Mouse (Mus musculus) c-Kit-positive CD71-positive TER-119-negative erythroid progenitor cells, embryonic 14.5 days (primary cell): ENCODE measurements around the gene Gm37240.
A peak's percentile ranks its signal among the peaks of the same experiment; 100 is the strongest.
"Not testable (repeated sequence)": the region's sequence is repeated elsewhere in the genome, so short reads cannot be mapped to it uniquely, and the experiment has no call there.

Source experiments
- DNase-seq: peaks from one replicate; pipeline ENCODE4 v3.0.0-alpha.2; 2013; ENCODE audit warnings: low read depth

The Gm37240 gene

DNA sequence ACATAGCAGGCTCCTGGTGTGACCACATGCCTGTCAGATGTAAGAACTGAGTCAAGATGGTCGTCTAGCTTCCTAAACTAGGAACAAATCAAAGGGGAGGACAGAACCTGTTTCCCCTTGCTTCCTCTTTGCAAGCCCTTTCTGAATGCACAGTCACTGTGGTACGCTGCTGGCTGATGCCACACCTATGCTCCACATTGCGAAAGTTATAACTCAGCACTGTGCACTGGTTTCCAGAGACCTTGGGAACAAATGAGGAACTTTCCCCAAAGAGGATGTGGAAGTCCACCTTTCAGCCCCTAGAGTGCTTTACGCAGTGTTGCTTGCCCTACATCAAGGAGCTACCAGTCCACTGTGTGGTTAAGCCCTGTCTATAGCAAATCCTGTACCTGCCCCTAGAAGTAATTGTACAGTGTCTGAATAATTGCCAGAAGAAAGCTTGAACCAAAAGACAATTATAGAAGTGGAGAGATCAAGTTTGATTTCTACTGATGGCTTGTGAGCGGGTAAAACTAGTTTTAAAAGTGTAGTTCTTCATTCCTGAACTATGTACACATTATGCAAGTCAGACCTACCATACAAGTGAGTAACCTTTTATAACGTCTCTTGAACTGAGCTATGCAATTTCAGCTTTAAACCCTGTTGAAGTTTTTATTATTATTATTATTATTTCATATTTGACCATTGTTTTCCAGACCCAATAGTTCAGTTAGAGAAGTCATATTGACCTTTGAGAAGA is 1289.2 kb downstream of the Gm37240 start:
- DNase-seq: no peak

DNA sequence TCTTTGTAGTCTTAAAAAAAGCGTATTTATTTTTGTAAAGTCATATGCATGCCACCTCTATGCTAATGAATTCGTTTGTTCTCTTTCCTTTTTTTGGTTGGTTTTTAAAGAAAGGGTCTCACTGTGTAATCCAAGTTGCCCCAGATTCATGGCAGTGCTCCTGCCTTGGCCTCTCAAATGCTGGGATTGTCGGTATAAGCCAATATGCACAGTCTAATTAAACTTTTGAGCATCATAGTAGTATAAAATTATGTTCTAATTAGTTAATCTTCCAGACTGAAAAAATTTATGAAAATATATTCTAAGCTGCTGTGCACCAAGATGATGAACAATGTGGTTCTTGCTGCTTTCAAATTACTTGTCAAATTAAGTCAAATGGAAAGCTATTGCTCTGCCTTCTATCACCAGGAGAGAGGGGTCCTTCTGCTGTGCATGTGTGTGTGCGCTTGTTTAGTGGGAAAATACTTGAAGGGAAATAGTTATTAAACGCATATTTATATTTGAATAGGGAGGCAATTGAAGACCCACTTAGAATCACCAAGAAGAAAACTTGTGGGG is 1291.6 kb downstream of the Gm37240 start:
- no peak for DNase-seq

DNA sequence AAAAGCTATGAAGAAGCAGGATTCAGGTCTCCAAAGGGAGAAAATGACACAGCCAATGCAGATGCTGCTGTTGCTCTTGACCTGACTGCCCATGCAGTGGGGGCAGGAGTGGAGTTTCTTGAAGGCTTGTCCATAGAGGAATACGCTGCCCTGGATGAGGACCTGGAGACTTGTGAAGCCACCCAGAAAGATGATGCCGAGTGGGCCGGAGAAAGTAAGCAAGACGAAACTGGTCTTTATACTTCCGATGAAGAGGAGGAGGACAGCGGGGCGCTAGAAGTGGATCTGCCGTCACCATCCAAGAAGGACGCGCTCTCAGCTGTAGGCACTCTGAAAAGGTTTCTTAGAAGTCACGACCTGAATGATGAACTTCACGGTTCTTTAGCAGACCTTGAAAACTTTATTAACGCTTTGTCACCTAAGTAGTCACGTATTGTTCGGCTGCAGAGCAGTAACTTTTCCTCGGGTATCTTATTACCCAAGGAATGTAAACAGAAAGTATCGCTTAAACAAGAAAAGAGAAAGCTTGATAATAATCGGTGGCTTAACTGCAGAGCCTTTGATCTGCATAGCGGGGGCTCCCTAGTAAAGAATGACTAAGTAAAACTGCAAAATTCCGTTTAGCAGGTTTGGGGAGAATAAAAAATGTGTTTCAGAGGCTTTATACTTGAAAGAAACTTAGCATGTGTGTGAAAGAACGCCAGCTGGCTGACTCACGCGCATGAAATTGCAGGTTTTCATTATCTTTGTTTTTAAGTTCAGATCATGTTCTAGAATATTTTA is 1292.2 kb downstream of the Gm37240 start:
- DNase-seq: no peak

DNA sequence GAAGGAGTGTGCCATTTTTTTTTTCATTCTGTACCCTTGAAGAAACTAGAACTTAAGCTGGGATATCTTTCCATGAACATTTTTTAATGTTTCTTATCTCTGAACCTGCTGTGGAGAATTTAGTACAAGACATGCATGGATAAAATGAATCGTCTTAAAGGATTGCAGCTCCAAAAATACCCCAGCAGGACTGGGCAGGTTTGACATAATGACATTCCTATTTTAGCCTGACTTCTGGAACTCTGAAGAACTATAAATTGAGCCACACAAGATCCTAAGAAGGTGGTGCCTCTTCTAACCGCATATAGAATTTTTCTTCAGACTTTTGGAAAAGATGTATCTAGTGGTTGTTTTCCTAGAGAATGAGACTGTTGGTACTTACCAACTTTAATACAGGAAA is 1294.0 kb downstream of the Gm37240 start, which contains the start of gene Tigd4:
Gene Tigd4 (plus strand): TSS at position 301 of the 400 bp plus-strand sequence.
- DNase-seq: no peak

DNA sequence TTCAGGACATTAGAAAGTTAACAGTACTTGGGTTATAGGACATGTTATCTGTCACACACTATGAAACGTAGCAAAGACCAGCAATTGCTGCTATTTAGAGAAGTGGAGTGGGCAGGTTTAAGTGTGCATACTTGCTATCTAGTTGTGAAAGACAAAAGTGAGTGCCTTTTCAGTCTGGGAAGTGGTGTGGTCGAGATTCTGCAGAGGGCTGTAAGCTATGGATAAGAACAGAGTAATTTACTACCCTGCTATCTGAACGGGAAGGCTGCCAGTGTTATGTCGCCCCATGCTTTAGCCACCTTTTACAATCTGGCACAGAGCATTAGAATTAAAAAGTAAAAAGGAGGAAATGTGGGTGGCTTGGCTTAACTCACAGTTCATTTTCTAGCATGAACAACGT is 1300.6 kb downstream of the Gm37240 start:
- no peak for DNase-seq

DNA sequence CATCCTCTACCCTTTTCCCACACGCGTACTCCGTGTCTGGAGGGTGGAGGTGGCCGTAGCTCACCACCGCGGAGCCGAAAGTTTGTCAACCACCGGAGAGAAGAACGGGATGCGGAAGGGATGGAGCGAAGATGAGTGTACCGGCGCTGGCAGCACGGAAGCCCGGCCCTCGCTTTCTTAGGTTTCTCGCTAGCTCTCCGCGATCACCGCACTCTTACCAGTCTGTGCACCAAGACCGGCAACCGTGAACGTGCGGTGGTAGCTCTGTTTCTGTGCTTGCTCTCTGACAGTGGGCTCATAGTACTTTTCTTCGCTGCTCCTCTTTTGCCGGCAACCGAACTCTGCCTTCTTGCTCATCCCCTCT is 1304.4 kb downstream of the Gm37240 start:
- no peak for DNase-seq

DNA sequence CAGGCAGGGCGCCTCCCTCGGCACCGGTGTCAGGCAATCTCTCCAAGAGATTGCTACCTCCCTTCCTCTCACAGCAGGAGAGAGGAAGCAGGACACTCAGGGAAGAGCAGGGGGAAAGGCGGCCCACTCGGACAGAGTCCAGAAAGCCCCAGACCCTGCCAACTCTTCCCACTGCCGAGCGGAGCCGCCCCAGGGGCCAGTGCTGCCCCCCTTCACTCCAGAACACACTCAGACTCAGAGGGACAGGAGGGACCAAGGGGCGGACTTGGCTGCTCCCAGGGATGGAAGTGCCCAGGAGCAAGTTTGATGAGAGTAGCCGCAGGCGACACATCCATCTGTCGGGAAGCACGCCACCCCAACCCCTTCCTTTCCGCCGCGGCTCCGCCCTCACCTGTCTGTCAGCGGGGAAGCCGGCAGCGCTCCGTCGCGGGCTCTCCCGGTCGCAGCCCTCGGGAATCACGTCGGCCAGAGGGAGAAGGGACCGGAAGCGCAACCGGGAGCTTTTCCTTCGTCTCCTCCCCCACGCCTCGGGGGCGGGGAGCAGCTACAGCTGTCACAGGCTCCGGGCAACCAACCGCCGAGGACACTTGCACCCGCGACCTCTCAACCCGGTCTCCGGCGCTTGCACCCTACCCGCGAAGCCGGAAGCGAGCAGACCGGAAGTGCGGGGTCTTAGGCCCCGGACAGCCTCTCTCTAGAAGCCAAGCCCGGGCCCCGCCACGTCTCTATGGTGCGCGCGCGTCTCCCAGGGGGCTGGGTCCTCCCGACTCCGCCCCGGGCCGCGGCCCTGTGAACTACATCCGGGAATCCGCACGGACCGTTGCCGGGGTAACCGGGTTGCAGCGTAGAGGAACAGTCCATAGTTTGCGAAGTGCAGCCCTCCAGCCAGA is 1305.0 kb downstream of the Gm37240 start, which contains the start of gene Arfip1:
Gene Arfip1 (minus strand): TSS at position 603 of the 890 bp plus-strand sequence.
- DNase-seq: peak; percentile 83

DNA sequence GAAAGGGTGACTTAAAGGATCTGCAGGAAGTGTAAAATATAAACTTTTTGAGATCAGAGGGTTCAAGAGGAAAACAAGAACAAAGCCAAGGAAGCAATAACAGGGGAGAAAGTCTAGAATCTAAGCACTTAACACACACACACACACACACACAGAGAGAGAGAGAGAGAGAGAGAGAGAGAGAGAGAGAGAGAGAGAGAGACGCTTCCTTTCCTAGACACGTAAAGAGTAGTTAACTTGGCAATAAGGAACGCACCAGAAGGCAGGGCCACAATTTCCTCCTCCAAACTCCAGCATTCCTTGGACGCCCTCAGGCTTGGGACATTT is 1305.7 kb downstream of the Gm37240 start:
- no peak for DNase-seq

DNA sequence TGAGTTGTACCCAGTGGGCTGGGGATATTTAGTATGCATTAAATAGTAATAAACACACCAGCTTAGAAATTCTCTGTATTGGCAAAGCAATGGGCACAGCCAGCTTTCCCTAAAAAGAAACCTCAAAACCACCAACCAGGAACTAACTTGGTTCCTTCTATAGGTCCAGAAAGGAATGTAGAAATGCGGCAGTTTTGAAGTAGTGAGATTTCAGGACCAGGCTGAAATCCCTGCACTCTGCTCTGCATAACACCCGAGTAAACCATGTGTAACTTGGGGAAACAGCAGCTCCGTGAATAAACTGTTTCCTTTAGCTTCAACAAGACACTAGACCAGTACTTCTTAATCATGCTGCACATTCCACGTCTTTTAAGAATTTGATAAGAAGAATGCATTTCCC is 1306.6 kb downstream of the Gm37240 start:
- no peak for DNase-seq

DNA sequence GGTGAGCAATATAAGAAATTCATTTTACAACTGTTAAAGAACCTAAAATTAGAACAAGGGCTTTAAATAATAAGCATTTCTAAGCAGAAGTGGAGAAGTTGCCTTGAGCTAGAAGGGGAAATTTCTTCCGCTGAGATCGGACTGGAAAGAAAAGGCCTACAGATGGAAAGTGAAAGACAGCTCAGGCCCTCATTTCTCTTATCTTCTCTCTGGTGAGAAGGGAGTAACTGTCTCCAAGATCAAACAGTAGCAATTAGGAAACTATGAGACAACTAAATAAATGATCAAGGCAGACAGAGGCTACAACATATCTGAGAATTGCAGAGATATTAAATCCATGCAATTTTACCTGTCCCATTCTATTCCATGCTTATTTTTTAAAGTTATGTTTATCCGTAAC is 1316.8 kb downstream of the Gm37240 start:
- DNase-seq: no peak

DNA sequence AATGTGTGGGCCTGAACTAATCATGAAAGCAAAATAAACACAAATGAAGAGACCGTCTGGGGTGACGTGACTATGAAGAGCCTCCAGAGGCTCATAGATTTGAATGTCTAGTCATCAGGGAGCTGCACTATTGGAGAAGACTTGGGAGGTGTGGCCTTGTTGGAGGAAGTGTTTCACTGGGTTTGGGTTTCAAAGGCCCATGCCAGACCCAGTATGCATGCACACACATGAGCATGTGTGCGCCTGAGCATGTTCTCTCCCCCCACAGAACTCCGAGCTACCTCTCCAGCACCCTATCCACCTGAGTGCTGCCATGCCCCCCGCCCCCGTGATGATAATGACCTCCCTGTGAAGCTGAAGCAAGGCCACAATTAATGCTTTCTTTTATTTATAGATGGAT is 1317.7 kb downstream of the Gm37240 start:
- DNase-seq: no peak

DNA sequence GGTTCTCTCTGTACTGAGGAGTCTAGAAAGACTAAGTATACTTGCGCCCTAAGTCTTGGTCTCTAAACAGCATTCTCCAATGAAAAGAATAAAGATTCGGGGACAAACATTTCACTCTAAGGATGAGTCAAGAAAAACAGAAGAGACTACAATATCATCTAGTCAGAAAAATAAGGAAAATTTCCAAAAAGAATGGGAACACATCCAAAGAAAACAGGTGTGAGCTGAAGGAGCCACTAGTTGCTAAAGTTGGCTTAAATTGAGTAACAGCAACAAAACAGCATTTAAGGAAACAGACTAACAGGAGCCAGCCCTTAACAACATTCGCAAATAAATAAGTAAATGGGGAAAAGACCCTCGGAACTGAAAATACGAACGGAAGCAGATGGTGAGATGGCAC is 1318.8 kb downstream of the Gm37240 start:
- DNase-seq: no peak

DNA sequence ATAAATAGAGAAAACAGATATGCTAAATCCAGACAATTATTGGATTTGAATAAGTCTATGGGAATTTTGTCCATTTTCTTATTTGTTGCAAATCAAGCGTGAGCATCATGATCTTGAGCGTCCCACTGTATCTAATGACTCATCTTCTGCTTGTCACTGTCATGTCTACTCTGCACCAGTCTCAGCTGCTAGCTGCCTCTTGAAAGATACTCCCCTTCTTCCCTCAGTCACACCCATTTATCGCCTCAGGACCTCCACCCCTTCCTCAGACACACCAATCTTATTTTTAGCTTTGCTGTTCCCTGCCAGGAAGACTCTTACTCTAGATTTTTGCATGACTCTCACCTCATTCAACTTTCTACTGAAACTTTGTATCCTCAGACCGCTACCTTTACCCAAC is 1323.9 kb downstream of the Gm37240 start:
- DNase-seq: no peak

DNA sequence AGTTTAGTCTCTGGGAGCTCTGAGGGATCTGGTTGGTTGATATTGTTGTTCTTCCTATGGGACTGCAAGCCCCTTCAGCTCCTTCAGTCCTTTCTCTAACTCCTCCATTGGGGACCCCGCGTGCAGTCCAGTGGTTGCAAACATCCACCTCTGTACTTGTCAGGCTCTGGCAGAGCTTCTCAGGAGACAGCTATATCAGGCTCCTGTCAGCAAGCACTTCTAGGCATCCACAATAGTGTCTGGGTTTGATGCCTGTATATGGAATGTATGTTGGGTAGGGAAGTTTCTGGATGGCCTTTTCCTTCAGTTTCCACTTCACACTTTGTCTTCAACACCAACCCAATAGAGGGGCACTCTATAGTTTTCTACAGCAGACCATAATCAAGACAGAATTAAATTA is 1324.4 kb downstream of the Gm37240 start:
- not testable (repeated sequence) for DNase-seq

DNA sequence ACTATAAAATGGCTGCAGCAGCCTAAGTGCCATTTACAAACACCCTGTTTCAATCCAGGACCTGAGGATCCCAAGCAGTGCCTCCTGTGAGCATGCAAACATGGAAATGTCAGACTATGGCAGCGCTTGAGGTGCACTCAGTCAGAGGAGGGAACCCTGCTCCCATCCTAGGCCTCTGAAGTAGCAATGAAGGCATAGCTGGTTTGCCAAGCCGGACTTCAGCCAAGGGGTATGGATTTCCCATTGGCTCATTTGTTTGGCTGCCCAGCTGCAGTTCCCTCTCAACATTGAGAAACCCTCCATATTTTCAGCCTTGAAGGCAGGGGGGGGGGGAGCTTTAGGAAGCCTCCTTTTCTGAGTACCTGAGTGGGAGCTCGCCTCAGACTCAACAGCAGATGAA is 1329.0 kb downstream of the Gm37240 start:
- DNase-seq: no peak

DNA sequence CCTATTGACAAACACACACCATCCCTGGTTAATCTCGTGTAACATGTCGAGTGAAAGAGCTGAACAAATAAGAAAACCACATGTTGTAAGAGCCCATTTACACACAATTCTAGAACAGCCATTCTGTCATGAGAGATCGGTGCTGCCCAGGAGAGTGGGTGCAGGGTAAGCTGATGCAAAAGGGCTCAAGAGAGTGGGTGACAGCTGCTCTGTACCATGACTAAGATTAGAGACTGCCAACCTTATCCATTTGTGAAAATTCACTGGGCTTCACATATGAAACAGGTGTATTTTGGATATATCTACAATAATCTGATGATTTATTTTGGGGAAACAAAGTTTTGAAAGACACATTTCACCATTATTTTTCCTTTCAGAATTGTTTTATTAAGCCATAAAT is 1331.5 kb downstream of the Gm37240 start:
- no peak for DNase-seq

DNA sequence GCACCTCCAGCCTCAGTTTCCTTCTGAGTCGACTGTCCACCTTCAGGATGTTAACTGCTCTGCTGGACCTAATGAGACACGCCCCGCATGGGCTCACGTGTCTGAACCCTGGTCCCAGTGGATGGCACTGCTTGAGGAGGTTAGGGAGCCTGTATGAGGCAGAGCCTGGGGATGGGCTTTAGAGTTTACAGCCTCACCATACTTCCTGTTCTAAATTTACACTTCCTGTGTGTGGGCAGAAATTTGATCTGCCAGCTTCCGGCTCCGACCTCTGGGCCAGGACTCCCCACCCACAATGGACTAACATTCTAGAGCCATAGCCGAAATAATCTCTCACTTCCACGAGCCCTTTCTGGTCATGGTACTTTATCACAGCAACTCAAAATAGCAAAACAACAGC is 1340.1 kb downstream of the Gm37240 start:
- DNase-seq: no peak

DNA sequence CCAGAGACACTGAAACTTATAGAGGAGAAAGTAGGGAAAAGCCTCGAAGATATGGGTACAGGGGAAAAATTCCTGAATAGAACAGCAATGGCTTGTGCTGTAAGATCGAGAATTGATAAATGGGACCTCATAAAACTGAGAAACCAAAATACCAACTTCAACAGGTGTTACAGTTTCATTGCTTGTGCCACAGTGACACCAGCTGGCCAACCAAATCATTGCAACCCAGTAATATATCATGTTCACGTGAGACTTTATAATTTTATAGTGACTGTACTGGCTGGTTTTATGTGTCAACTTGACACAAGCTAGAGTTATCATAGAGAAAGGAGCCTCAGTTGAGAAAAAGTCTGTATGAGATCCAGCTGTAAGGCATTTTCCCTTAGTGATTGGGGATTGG is 1344.9 kb downstream of the Gm37240 start:
- DNase-seq: peak; percentile 53

DNA sequence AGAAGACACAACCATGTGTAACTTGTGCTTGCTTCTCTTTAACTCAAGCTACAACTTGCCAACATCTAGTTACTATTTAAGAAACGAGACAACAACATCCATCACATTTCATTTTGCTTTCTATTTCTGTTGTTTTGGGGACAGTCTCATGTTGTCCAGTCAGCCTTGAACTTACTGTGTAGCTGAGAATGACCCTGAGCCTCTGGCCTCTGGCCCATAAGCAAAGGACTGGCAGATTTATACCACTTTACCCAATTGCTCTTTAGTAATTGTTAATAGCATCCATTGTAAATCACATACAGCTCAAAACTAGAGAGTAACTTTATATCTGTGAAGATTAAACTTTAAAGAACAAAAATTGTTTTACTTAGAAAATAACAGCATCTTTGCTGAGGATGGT is 1345.4 kb downstream of the Gm37240 start:
- DNase-seq: no peak

DNA sequence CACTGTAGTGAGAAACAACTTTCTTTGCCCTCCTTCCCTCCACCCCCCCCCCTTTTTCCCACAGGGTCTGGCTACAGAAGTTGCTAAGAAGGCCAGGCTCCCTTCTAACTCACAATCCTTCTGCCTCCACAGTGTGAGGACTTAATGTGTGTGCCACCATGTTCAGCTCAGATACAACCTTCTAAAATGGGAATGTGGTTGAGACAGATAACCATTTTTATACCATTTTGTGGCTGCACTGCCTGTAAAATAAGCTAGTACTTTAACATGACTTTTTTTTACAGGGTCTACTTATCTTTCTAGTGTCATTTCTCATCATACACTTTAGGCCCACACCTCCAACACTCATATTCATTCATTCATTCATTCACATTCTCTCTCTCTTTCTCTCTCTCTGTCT is 1346.7 kb downstream of the Gm37240 start:
- DNase-seq: no peak

DNA sequence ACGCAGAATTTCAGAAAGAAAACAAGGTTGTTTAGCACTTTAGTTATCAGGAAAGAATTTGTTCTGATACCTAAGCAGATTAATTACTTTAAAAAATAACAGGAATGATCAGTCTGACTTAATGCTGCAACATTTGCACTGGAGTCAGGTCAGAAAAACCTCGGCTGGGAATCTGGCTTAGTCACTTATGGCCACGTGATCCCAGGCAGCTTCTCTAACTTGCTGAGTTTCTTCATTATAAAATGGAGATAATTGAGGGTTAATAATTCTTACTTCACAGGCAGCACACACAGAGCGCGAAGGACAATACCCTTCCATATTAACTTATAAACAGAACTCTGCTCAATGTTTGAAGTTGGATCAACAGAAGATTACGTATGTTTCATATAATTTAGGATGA is 1350.3 kb downstream of the Gm37240 start:
- no peak for DNase-seq

DNA sequence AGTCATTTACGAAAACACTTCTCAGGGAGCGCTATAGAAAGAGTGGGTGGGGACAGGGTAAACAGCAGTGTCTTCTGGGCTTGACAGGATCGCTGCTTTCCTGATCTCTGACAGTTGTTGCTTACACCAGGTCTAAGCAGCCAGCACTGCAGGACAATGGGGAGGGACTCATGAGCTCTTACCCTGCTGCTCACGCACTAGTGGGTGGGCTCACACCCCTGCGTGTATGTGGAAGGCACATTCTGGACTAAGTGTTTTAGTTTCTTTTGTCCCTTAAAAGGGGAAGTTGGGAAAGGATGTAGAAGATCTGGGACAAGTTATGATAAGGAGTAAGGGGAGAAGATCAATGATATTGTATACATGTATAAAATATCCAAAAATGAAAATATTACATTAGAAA is 1354.1 kb downstream of the Gm37240 start:
- no peak for DNase-seq
